Mouse (Mus musculus) heart, embryonic 10.5 days (tissue): ENCODE results near the gene Sash1. TPM values are rescaled to one million over a fixed set of nuclear protein-coding genes. Genes with fewer than 3 reads are reported as not detected.

Source experiments
- DNase-seq: peaks from one replicate; pipeline ENCODE4 v3.0.0-alpha.2; 2017; ENCODE audit warnings: low spot score
- H3K27ac ChIP-seq: fragments of 300-500 bp; sonication (generic); 2 replicates; pipeline ENCODE4 v1.5.1; 2016; ENCODE audit warnings: mild to moderate bottlenecking
- H3K27me3 ChIP-seq: fragments of 300-500 bp; sonication (generic); 2 replicates; pipeline ENCODE4 v1.6.1; 2016; ENCODE audit warnings: mild to moderate bottlenecking; ENCODE audit not compliant: poor library complexity, insufficient read depth, severe bottlenecking
- H3K36me3 ChIP-seq: fragments of 300-500 bp; sonication (generic); 2 replicates; pipeline ENCODE4 v1.6.1; 2016; ENCODE audit warnings: mild to moderate bottlenecking, moderate library complexity
- H3K4me1 ChIP-seq: fragments of 300-500 bp; sonication (generic); 2 replicates; pipeline ENCODE4 v1.6.1; 2016; ENCODE audit warnings: mild to moderate bottlenecking
- H3K4me3 ChIP-seq: fragments of 300-500 bp; sonication (generic); 2 replicates; pipeline ENCODE4 v1.5.1; 2016; ENCODE audit warnings: mild to moderate bottlenecking, moderate library complexity
- H3K9me3 ChIP-seq: fragments of 300-500 bp; sonication (generic); 2 replicates; pipeline ENCODE4 v1.6.1; 2016; ENCODE audit warnings: mild to moderate bottlenecking, moderate library complexity
- WGBS: fragments of 180-500 bp; shearing (Covaris S2); methylation state at CpG from one replicate; pipeline ENCODE4 v1.1.7; 2016; 5-methylcytosine and 5-hydroxymethylcytosine counted together
- polyA plus RNA-seq: library from polyadenylated mRNA; unstranded; fragments of >200 nt; fragmentation: Nextera tagmentation; extraction: Ambion mirVana; gene quantifications from 2 replicates; pipeline ENCODE4 v1.2.1, GENCODE M21; 2016

The Sash1 gene
- polyA plus RNA-seq, 1 experiment from 2014 or later: 2.7 TPM

- 76% methylated on average over 3 of the region's 3 CpGs for WGBS
Observed at GRCm38 (mm10) chr10:8870368-8870767, 15.5 kb downstream of the Sash1 start.

GRCm38 (mm10) chr10:8866062-8866642 lies 19.7 kb downstream of the Sash1 start:
- no peaks in the 10 kb centered on the region for H3K9me3 ChIP-seq
- DNase-seq: no peak
- peaks cover 9% of the 10 kb centered on the region for H3K4me1 ChIP-seq
- H3K36me3 ChIP-seq: no peaks in the 10 kb centered on the region
- H3K4me3 ChIP-seq: no peak overlapping the region
- H3K27ac ChIP-seq: peak overlapping the region; percentile 31; the same call in 1 of the 2 replicates
- 61% methylated on average over 4 of the region's 4 CpGs for WGBS
- H3K27me3 ChIP-seq: no peaks in the 10 kb centered on the region

More at GRCm38 (mm10) chr10:8870368-8870767, 15.5 kb downstream of the Sash1 start:
- no peaks in the 10 kb centered on the region for H3K9me3 ChIP-seq
- H3K27me3 ChIP-seq: no peaks in the 10 kb centered on the region
- H3K4me3 ChIP-seq: no peak overlapping the region
- no peaks in the 10 kb centered on the region for H3K36me3 ChIP-seq
- peaks cover 16% of the 10 kb centered on the region for H3K4me1 ChIP-seq
- no peak for DNase-seq
- H3K27ac ChIP-seq: no peak overlapping the region

DNA sequence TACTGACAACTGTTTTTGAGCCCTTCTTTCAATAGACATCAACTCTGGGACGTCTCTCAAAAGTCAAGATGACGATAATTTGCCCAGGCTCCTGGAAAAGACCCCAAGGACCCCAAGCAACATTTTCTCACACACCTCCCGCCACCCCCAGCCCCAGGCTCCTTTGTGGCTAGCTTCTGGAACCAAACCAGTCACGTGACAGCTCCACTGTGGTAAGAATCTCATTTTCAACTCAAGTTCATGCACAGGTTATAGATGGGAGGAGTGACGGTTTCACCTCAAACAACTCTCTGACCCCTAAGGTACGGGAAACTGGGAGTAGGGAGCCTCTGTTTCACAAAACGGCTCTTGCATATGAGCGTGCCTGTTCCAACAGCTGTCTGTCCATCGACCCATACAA lies 25.2 kb downstream of the Sash1 start:
- WGBS: 84% methylated on average over 9 of the region's 9 CpGs
- Histone ChIP-seq H3K4me3 (no peak overlapping the region), H3K36me3 (no peaks in the 10 kb centered on the region), H3K4me1 (peaks cover 7% of the 10 kb centered on the region; the same call in 1 of the 2 replicates), H3K9me3 (no peaks in the 10 kb centered on the region), H3K27ac (no peak overlapping the region), H3K27me3 (no peaks in the 10 kb centered on the region)
- no peak for DNase-seq

DNA sequence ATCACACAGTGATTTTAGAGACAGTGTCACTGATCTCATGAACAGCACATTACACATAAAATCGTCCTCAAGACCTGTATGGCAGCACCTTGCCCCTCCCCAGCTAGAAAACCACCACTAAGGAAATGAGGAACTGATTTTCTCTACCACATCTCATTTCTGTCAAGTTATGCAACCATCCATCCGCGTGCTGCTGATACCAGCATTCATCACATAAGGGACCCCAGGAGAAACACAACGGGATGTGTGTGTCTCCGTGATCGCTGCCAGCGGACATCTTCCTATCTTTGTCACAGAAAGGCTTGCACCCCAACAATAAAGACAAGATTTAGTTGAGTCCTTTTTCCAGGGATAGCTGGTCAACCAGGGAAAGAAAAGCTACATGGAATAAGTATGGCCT lies 27.2 kb downstream of the Sash1 start:
- Histone ChIP-seq H3K4me1 (peaks cover 7% of the 10 kb centered on the region; the same call in 1 of the 2 replicates), H3K27ac (no peak overlapping the region), H3K27me3 (no peaks in the 10 kb centered on the region), H3K4me3 (no peak overlapping the region), H3K9me3 (no peaks in the 10 kb centered on the region), H3K36me3 (no peaks in the 10 kb centered on the region)
- WGBS: 91% methylated on average over 7 of the region's 7 CpGs
- no peak for DNase-seq

DNA sequence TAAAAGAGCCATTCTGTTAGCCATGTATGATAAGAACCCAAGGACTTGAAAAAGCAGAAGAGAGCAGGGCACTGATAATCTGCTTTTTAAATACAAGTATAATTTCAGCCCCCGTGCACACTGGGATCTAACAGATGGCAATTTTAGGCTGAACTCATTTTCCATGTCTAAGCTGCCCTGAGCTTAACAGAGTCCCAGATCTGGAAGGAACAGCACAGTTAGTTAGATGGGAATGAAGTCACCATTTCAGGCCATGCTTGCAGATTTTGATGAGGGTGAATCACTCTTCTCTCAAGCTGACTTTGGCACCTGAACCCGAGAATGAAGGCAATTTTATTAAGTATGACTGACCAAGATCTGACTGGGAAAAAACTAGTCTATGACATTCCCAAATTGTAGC lies 28.9 kb downstream of the Sash1 start:
- Histone ChIP-seq H3K4me1 (peaks cover 7% of the 10 kb centered on the region; the same call in 1 of the 2 replicates), H3K9me3 (no peaks in the 10 kb centered on the region), H3K4me3 (no peak overlapping the region), H3K36me3 (no peaks in the 10 kb centered on the region), H3K27ac (no peak overlapping the region), H3K27me3 (no peaks in the 10 kb centered on the region)
- WGBS: 74% methylated on average over 2 of the region's 2 CpGs
- no peak for DNase-seq

- Histone ChIP-seq H3K27me3 (no peaks in the 10 kb centered on the region), H3K9me3 (no peaks in the 10 kb centered on the region), H3K27ac (no peak overlapping the region), H3K4me3 (no peak overlapping the region), H3K4me1 (peaks cover 5% of the 10 kb centered on the region; the same call in 1 of the 2 replicates), H3K36me3 (no peaks in the 10 kb centered on the region)
- no peak for DNase-seq
- WGBS: 86% methylated on average over 7 of the region's 7 CpGs
Observed at GRCm38 (mm10) chr10:8853326-8853725, 32.5 kb downstream of the Sash1 start.

GRCm38 (mm10) chr10:8851625-8852024 lies 34.2 kb downstream of the Sash1 start:
- Histone ChIP-seq H3K9me3 (no peaks in the 10 kb centered on the region), H3K27me3 (no peaks in the 10 kb centered on the region), H3K4me3 (no peak overlapping the region), H3K27ac (no peak overlapping the region), H3K36me3 (no peaks in the 10 kb centered on the region), H3K4me1 (no peaks in the 10 kb centered on the region)
- 82% methylated on average over 10 of the region's 10 CpGs for WGBS
- DNase-seq: no peak

GRCm38 (mm10) chr10:8847974-8848373 lies 37.9 kb downstream of the Sash1 start:
- Histone ChIP-seq H3K9me3 (no peaks in the 10 kb centered on the region), H3K4me3 (no peak overlapping the region), H3K4me1 (peaks cover 11% of the 10 kb centered on the region), H3K27me3 (no peaks in the 10 kb centered on the region), H3K27ac (no peak overlapping the region), H3K36me3 (no peaks in the 10 kb centered on the region)
- WGBS: 69% methylated on average over 4 of the region's 4 CpGs
- no peak for DNase-seq

DNA sequence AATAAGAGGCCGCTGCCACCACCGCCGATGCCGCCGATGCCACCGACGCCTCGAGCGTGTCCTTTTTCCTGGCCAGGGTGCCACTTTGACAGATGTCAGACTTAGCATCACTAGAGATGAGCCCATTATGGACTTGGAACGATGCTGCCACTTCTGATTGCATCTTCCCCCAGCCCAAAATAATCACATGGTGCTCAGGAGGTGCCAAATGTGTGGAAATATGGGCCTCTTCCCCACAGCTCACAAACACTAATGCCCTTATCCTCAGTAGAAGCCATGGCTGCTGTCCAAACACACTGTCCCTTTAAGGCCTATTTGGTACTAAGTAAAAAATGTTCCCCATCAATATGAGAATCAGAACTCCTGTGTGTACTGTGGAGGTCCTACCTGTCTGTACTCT lies 39.6 kb downstream of the Sash1 start:
- no peaks in the 10 kb centered on the region for H3K27me3 ChIP-seq
- DNase-seq: no peak
- 93% methylated on average over 10 of the region's 10 CpGs for WGBS
- no peak overlapping the region for H3K27ac ChIP-seq
- H3K36me3 ChIP-seq: no peaks in the 10 kb centered on the region
- H3K4me3 ChIP-seq: no peak overlapping the region
- peaks cover 11% of the 10 kb centered on the region for H3K4me1 ChIP-seq
- H3K9me3 ChIP-seq: no peaks in the 10 kb centered on the region

- 73% methylated on average over 2 of the region's 2 CpGs for WGBS
- DNase-seq: no peak
- H3K9me3 ChIP-seq: no peaks in the 10 kb centered on the region
- H3K4me3 ChIP-seq: no peak overlapping the region
- H3K4me1 ChIP-seq: peaks cover 11% of the 10 kb centered on the region
- no peaks in the 10 kb centered on the region for H3K36me3 ChIP-seq
- no peak overlapping the region for H3K27ac ChIP-seq
- no peaks in the 10 kb centered on the region for H3K27me3 ChIP-seq
Observed at GRCm38 (mm10) chr10:8845230-8845770, 40.6 kb downstream of the Sash1 start.

DNA sequence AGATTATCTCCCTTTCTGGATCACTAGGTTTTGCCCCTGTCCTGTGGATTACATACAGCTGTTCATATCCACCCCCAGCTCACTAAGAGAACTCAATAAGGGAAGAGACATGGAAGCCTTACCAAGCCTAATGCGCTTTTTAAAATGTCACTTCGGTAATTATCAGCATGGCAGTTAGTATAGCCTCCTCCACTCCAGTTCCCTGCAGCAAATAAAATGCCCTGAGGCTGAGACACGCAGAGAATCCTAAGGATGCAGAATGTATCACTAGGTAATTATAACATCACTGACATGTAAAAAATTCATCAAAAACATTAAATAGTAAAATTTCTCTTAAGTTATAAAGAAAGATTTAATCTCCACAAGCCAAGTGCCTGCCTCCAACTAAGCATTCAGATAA lies 45.9 kb downstream of the Sash1 start:
- 88% methylated on average over 3 of the region's 3 CpGs for WGBS
- Histone ChIP-seq H3K4me1 (peaks cover 19% of the 10 kb centered on the region), H3K36me3 (no peaks in the 10 kb centered on the region), H3K27me3 (no peaks in the 10 kb centered on the region), H3K27ac (no peak overlapping the region), H3K9me3 (no peaks in the 10 kb centered on the region), H3K4me3 (no peak overlapping the region)
- DNase-seq: no peak

GRCm38 (mm10) chr10:8833816-8834464 lies 51.9 kb downstream of the Sash1 start:
- 89% methylated on average over 17 of the region's 17 CpGs for WGBS
- H3K36me3 ChIP-seq: no peaks in the 10 kb centered on the region
- no peaks in the 10 kb centered on the region for H3K9me3 ChIP-seq
- H3K4me1 ChIP-seq: peaks cover 16% of the 10 kb centered on the region
- no peak overlapping the region for H3K27ac ChIP-seq
- no peaks in the 10 kb centered on the region for H3K27me3 ChIP-seq
- no peak for DNase-seq
- no peak overlapping the region for H3K4me3 ChIP-seq

DNA sequence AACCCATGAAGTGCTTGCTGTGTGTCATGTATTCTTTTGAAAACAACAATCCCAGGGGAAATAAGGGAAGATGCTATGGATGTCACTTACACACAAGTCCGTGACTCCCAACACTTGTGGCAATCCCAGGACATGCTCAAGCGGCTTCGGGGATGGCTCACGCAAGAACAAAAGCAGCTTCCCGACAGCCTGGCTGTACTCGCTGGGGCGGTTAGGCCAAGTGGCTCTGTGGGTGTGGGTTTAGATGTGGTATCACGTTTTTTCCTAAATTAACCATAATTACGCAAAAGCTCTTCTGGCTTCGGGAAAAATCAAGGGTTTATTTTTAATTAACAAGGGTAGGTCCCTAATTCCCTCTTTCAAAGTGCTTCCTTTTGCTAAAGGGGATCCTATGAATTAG lies 59.6 kb downstream of the Sash1 start:
- Histone ChIP-seq H3K27me3 (no peaks in the 10 kb centered on the region), H3K36me3 (no peaks in the 10 kb centered on the region), H3K4me3 (no peak overlapping the region), H3K4me1 (peaks cover 15% of the 10 kb centered on the region), H3K27ac (no peak overlapping the region), H3K9me3 (no peaks in the 10 kb centered on the region)
- WGBS: 84% methylated on average over 10 of the region's 10 CpGs
- DNase-seq: no peak
